8 mouse cellular contexts compared by ENCODE assay signal in genomic region chr3:89319591-89320350, GRCm38 (mm10). TPM values are rescaled to one million over a fixed set of nuclear protein-coding genes. Genes with fewer than 3 reads are reported as not detected.
DNase-seq lines count a peak whose midpoint lies in the region; ATAC-seq and TF ChIP-seq lines count a peak whose summit lies in the region.

No protein-coding gene starts in this region.

- no peak for TF ChIP-seq CTCF in gastrocnemius, adult 2 months (IDR thresholded peaks at IDR 0.05)

- TF ChIP-seq POLR2A in limb, embryonic 14.5 days (IDR thresholded peaks at IDR 0.05; ENCODE audit: borderline replicate concordance, extremely low read depth, insufficient read depth, insufficient read length), result no peak

- H3K27ac ChIP-seq in gastrocnemius, adult 2 months, result no peak overlapping the region
- H3K27ac ChIP-seq in forebrain, embryonic 14.5 days (ENCODE audit: low read depth, low read length), result peak overlapping the region; percentile 33; the same call in 1 of the 2 replicates
- no peak overlapping the region for H3K27ac ChIP-seq in limb, embryonic 14.5 days (replicated peaks; ENCODE audit: low read depth, low read length)

- H3K36me3 ChIP-seq in forebrain, embryonic 14.5 days (ENCODE audit: control insufficient read depth, insufficient read depth, low read length), result no peaks in the 10 kb centered on the region
- peaks cover 4% of the 10 kb centered on the region; the same call in 1 of the 2 replicates for H3K36me3 ChIP-seq in limb, embryonic 14.5 days (ENCODE audit: control insufficient read depth, insufficient read depth, low read length)

- peak overlapping the region; percentile 58 for H3K9ac ChIP-seq in forebrain, embryonic 14.5 days (ENCODE audit: low read length)
- peak overlapping the region; percentile 55 for H3K9ac ChIP-seq in limb, embryonic 14.5 days (ENCODE audit: low read depth, low read length, severe bottlenecking)

- H3K4me1 ChIP-seq in forebrain, embryonic 14.5 days (ENCODE audit: control insufficient read depth, insufficient read depth, low read length), result peaks cover 31% of the 10 kb centered on the region
- H3K4me1 ChIP-seq in limb, embryonic 14.5 days (ENCODE audit: control insufficient read depth, insufficient read depth, low read length), result peaks cover 51% of the 10 kb centered on the region

- H3K27me3 ChIP-seq in forebrain, embryonic 14.5 days (replicated peaks; ENCODE audit: control insufficient read depth, insufficient read depth, low read length), result peaks cover 41% of the 10 kb centered on the region
- peaks cover 10% of the 10 kb centered on the region for H3K27me3 ChIP-seq in limb, embryonic 14.5 days (ENCODE audit: control insufficient read depth, insufficient read depth, low read length)

- H3K9me3 ChIP-seq in forebrain, embryonic 14.5 days (replicated peaks; ENCODE audit: control insufficient read depth, low read length), result no peaks in the 10 kb centered on the region
- H3K9me3 ChIP-seq in limb, embryonic 14.5 days (ENCODE audit: control insufficient read depth, low read length), result no peaks in the 10 kb centered on the region

- H3K4me2 ChIP-seq in forebrain, embryonic 14.5 days (ENCODE audit: low read length), result peak overlapping the region; percentile 90
- peak overlapping the region; percentile 99 for H3K4me2 ChIP-seq in limb, embryonic 14.5 days (replicated peaks; ENCODE audit: low read depth, low read length, severe bottlenecking)

- WGBS in forebrain, embryonic 14.5 days, result 4% methylated on average over 55 of the region's 58 CpGs
- WGBS in limb, embryonic 14.5 days, result 4% methylated on average over 44 of the region's 58 CpGs

- H3K4me3 ChIP-seq in gastrocnemius, adult 2 months, result peak overlapping the region; percentile 60
- H3K4me3 ChIP-seq in forebrain, embryonic 14.5 days (ENCODE audit: low read depth, low read length), result peak overlapping the region; percentile 59
- peak overlapping the region; percentile 71 for H3K4me3 ChIP-seq in limb, embryonic 14.5 days (replicated peaks; ENCODE audit: low read length)

- intact Hi-C loops in gastrocnemius, adult 2 months (cut with DNase I), result no loop called here

- no peak for DNase-seq in gastrocnemius, adult 2 months
- DNase-seq in gastrocnemius, adult 18-20 months (ENCODE audit: low spot score), result no peak
- DNase-seq in B cell, adult 2 months, result peak; percentile 43 to 45
- DNase-seq in forebrain, embryonic 14.5 days (ENCODE audit: low spot score), result peak; percentile 58
- no peak for DNase-seq in limb, embryonic 14.5 days (ENCODE audit: low spot score)
- peak; percentile 66 for DNase-seq in right cerebral cortex, postnatal 14 days
- DNase-seq in frontal cortex, postnatal 36 days (ENCODE audit: low spot score in 2 of 2), result no peak
- no peak for DNase-seq in spleen, postnatal 36 days (ENCODE audit: low spot score in 2 of 2)

- no peak for ATAC-seq in forebrain, embryonic 14.5 days
- no peak for ATAC-seq in limb, embryonic 14.5 days (ENCODE audit: low FRiP score, low read depth)

RNA-seq across cellular contexts. Expression of gene Efna3, which starts 3.0 kb away (rescaled TPM):
- not detected for total RNA-seq in gastrocnemius, adult 2 months (2021)
- total RNA-seq in gastrocnemius, adult 18-20 months (2021), result not detected
- 30.1 and 42.0 TPM in 2 replicates for polyA plus RNA-seq in forebrain, embryonic 14.5 days (2014; fragmentation: Nextera tagmentation; extraction: Ambion mirVana)
- polyA plus RNA-seq in limb, embryonic 14.5 days (2012; rRNA removed), result 38.1 and 48.5 TPM in 2 replicates
- 32.1 and 34.4 TPM in 2 replicates for polyA plus RNA-seq in limb, embryonic 14.5 days (2014; fragmentation: Nextera tagmentation; extraction: Ambion mirVana)

RNA-seq across cellular contexts. Expression of gene Efna4, which starts 18.1 kb away (rescaled TPM):
- total RNA-seq in gastrocnemius, adult 2 months (2021), result under 1 TPM; 0.15 to 0.20 TPM
- total RNA-seq in gastrocnemius, adult 18-20 months (2021), result not detected
- polyA plus RNA-seq in forebrain, embryonic 14.5 days (2014; fragmentation: Nextera tagmentation; extraction: Ambion mirVana), result 12.3 and 14.6 TPM in 2 replicates
- 56.5 and 67.1 TPM in 2 replicates for polyA plus RNA-seq in limb, embryonic 14.5 days (2012; rRNA removed)
- 32.0 and 34.2 TPM in 2 replicates for polyA plus RNA-seq in limb, embryonic 14.5 days (2014; fragmentation: Nextera tagmentation; extraction: Ambion mirVana)

RNA-seq across cellular contexts. Expression of gene Adam15, which starts 30.0 kb away (rescaled TPM):
- total RNA-seq in gastrocnemius, adult 2 months (2021), result 10 to 100 TPM; 21.7 to 30.5 TPM
- 10 to 100 TPM; 16.9 to 26.1 TPM for total RNA-seq in gastrocnemius, adult 18-20 months (2021)
- polyA plus RNA-seq in forebrain, embryonic 14.5 days (2014; fragmentation: Nextera tagmentation; extraction: Ambion mirVana), result 13.4 and 19.3 TPM in 2 replicates
- polyA plus RNA-seq in limb, embryonic 14.5 days (2012; rRNA removed), result 80.4 and 97.6 TPM in 2 replicates
- polyA plus RNA-seq in limb, embryonic 14.5 days (2014; fragmentation: Nextera tagmentation; extraction: Ambion mirVana), result 45.9 and 48.2 TPM in 2 replicates

RNA-seq across cellular contexts. Expression of gene Efna1, which starts 38.8 kb away (rescaled TPM):
- 10 to 100 TPM in 1 of 2 experiments, 1 to 10 TPM in 1; 7.9 to 13.1 TPM for total RNA-seq in gastrocnemius, adult 2 months (2021)
- total RNA-seq in gastrocnemius, adult 18-20 months (2021), result 10 to 100 TPM in 1 of 2 experiments, 1 to 10 TPM in 1; 5.7 to 18.8 TPM
- polyA plus RNA-seq in forebrain, embryonic 14.5 days (2014; fragmentation: Nextera tagmentation; extraction: Ambion mirVana), result 10.5 and 11.6 TPM in 2 replicates
- 51.7 and 52.2 TPM in 2 replicates for polyA plus RNA-seq in limb, embryonic 14.5 days (2012; rRNA removed)
- 42.2 and 48.1 TPM in 2 replicates for polyA plus RNA-seq in limb, embryonic 14.5 days (2014; fragmentation: Nextera tagmentation; extraction: Ambion mirVana)

RNA-seq across cellular contexts. Expression of gene Dcst2, which starts 42.0 kb away (rescaled TPM):
- not detected for total RNA-seq in gastrocnemius, adult 2 months (2021)
- total RNA-seq in gastrocnemius, adult 18-20 months (2021), result not detected
- polyA plus RNA-seq in forebrain, embryonic 14.5 days (2014; fragmentation: Nextera tagmentation; extraction: Ambion mirVana), result 0.08 and 0.15 TPM in 2 replicates
- polyA plus RNA-seq in limb, embryonic 14.5 days (2012; rRNA removed), result 0.63 and 1.1 TPM in 2 replicates
- polyA plus RNA-seq in limb, embryonic 14.5 days (2014; fragmentation: Nextera tagmentation; extraction: Ambion mirVana), result 0.14 and 0.26 TPM in 2 replicates

Comparison
In these comparisons a context has a peak if more than half of its experiments do, and no peak if none do; other contexts are left out.
1. DNase-seq: peak in B cell, adult 2 months (2 of 2), forebrain, embryonic 14.5 days (single experiment) and right cerebral cortex, postnatal 14 days (single experiment); none in gastrocnemius, adult 2 months (single experiment), gastrocnemius, adult 18-20 months (single experiment), limb, embryonic 14.5 days (single experiment), frontal cortex, postnatal 36 days (0 of 2) and spleen, postnatal 36 days (0 of 2).
2. Peak in every context shown above with its lines, with median percentiles within 50 percentile points of each other: H3K4me3 ChIP-seq.